Mouse (Mus musculus) heart, embryonic 14.5 days (tissue): ENCODE data around the gene Mlkl. TPM values are rescaled to one million over a fixed set of nuclear protein-coding genes. Genes with fewer than 3 reads are reported as not detected.

ENCODE experiments used
- ATAC-seq: fragments of 200-750 bp; cut with Nextera tagmentation; 2 replicates; pipeline ENCODE4 v1.8.0; 2017; ENCODE audit warnings: low read depth, moderate TSS enrichment; ENCODE audit not compliant: insufficient number of reproducible peaks, insufficient read depth, low FRiP score
- H3K27ac ChIP-seq, 2 experiments: fragments of 200-500 bp in 1 of 2; fragments of 300-500 bp in 1 of 2; sonication (generic) in 1 of 2; replicated peaks in 1 of 2; 2 replicates each; pipeline ENCODE4 v1.5.1; 2012 to 2014; ENCODE audit warnings: low read depth in 2 of 2, low read length in 2 of 2, control low read depth in 1 of 2, mild to moderate bottlenecking in 1 of 2, mixed read lengths in 1 of 2; ENCODE audit not compliant: control insufficient read depth in 1 of 2, insufficient read depth in 1 of 2
- H3K27me3 ChIP-seq: fragments of 300-500 bp; sonication (generic); 2 replicates; pipeline ENCODE4 v1.6.1; 2014; ENCODE audit warnings: mild to moderate bottlenecking, low read length, control low read depth; ENCODE audit not compliant: control insufficient read depth, insufficient read depth
- H3K36me3 ChIP-seq: fragments of 300-500 bp; sonication (generic); 2 replicates; pipeline ENCODE4 v1.6.1; 2014; ENCODE audit warnings: mild to moderate bottlenecking, control low read depth, low read length, mixed read lengths; ENCODE audit not compliant: control insufficient read depth, insufficient read depth
- H3K4me1 ChIP-seq, 2 experiments: fragments of 200-500 bp in 1 of 2; fragments of 300-500 bp in 1 of 2; sonication (generic) in 1 of 2; 2 replicates each; pipeline ENCODE4 v1.6.1; 2012 to 2014; ENCODE audit warnings: low read length in 2 of 2, control low read depth in 1 of 2, mixed read lengths in 1 of 2; ENCODE audit not compliant: control insufficient read depth in 2 of 2, insufficient read depth in 2 of 2
- H3K4me2 ChIP-seq: fragments of 300-500 bp; sonication (generic); 2 replicates; pipeline ENCODE4 v1.6.1; 2014; ENCODE audit warnings: mild to moderate bottlenecking, low read length
- H3K4me3 ChIP-seq, 2 experiments: fragments of 200-500 bp in 1 of 2; fragments of 300-500 bp in 1 of 2; sonication (generic) in 1 of 2; 2 replicates each; pipeline ENCODE4 v1.5.1; 2012 to 2014; ENCODE audit warnings: low read length in 2 of 2, mild to moderate bottlenecking in 2 of 2, control low read depth in 1 of 2, low read depth in 1 of 2, moderate library complexity in 1 of 2; ENCODE audit not compliant: control insufficient read depth in 1 of 2, insufficient read depth in 1 of 2
- H3K9ac ChIP-seq: fragments of 300-500 bp; sonication (generic); 2 replicates; pipeline ENCODE4 v1.6.1; 2014; ENCODE audit warnings: mild to moderate bottlenecking, low read length
- H3K9me3 ChIP-seq: fragments of 300-500 bp; sonication (generic); 2 replicates; pipeline ENCODE4 v1.6.1; 2016; ENCODE audit warnings: low read length, control low read depth; ENCODE audit not compliant: control insufficient read depth
- WGBS: fragments of 180-500 bp; shearing (Covaris S2); extraction: QIAGEN DNeasy Blood & Tissue Kit; methylation state at CpG from one replicate; pipeline ENCODE4 v1.1.7; 2014; 5-methylcytosine and 5-hydroxymethylcytosine counted together
- polyA plus RNA-seq: library from polyadenylated mRNA; unstranded; fragments of >200 nt; fragmentation: Nextera tagmentation; extraction: Ambion mirVana; gene quantifications from 2 replicates; pipeline ENCODE4 v1.2.1, GENCODE M21; 2014

Gene Mlkl
- polyA plus RNA-seq = 2.5 and 2.9 TPM in 2 replicates

DNA sequence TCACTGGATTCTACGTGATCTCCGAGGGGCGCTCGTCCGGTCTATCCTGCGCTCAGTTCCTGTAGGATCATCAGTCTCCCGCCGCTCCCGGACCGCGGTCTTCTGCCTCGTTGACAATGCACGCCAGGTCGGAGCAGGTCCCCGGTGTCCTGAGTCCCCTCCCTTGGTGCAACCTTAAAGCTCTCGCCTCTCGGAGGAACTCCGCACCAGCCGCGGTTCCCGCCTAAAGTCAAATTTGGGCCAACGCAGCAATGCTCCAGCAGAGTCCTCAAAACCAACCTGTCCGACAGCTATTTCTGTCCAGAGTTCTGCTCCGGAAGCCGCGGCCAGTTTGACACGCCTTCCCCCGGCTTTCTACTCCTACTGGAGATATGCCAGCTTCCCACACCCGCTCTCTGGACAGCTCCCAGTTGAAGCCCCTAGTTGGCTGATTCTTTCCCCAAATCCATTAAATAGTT lies at the start of gene Mlkl:
Gene Mlkl, minus strand, starts transcription at position 288 of the 458 bp plus-strand sequence.
- Histone ChIP-seq H3K4me1 (peaks cover 5 to 6% of the 10 kb centered on the region in 2 experiments; a peak in 2 of 4 replicates), H3K9ac (peak within 1 kb of the TSS; percentile 67), H3K4me2 (peak within 1 kb of the TSS; percentile 95), H3K27me3 (peaks cover 4% of the 10 kb centered on the region; the same call in 1 of the 2 replicates), H3K36me3 (no peaks in the 10 kb centered on the region), H3K9me3 (no peaks in the 10 kb centered on the region), H3K4me3 (peak within 1 kb of the TSS; percentile 55 to 68), H3K27ac (peak within 1 kb of the TSS; percentile 18 to 42; a peak in 2 of 4 replicates)
- under 1% methylated on average over 29 of the region's 29 CpGs for WGBS
- peak; percentile 31; the same call in 1 of the 2 replicates for ATAC-seq

DNA sequence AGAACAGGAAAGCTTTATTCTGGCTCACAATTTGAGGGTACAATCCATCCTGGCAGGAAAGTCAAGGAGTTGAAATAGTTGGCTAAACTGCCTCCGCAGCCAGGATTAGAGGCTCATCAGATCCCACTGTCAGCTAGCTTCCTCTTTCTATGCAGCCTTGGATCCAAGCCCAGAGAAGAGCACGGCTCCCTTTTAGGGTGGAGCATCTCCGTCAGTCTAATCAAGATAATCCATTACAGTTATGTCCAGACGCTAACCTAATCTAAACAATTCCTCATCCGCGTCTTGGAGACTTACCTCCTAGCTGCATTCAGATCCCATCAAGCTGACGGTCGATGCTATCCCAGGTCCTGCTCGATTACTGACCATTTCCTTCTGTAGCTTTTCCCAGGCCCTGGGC lies 47.9 kb upstream of the Mlkl start:
- Histone ChIP-seq H3K9me3 (no peaks in the 10 kb centered on the region), H3K36me3 (no peaks in the 10 kb centered on the region), H3K27ac (no peak overlapping the region), H3K9ac (no peak overlapping the region), H3K4me2 (no peak overlapping the region), H3K4me3 (no peak overlapping the region), H3K27me3 (peaks cover 16% of the 10 kb centered on the region), H3K4me1 (no peaks in the 10 kb centered on the region)
- 46% methylated on average over 9 of the region's 9 CpGs for WGBS
- ATAC-seq = no peak

DNA sequence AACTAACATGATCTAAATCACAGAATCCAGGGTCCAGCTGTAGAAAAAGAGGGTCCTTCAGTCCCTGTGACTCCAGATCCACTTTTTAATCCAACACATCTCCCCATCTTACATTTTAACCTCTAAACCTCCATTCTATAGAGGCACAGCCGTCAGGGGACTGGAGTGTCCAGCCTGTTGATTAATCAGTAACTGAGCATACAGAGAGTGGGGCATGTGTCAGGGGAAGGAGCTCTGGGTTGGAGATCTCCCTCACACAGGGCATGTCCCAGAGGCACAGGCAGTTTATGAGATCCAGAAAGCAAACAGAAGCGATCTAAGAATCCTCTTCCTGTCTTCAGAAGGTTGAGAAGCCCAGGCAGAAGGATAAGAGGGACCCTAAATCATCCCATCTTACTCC lies 46.7 kb upstream of the Mlkl start:
- no peaks in the 10 kb centered on the region for H3K9me3 ChIP-seq

DNA sequence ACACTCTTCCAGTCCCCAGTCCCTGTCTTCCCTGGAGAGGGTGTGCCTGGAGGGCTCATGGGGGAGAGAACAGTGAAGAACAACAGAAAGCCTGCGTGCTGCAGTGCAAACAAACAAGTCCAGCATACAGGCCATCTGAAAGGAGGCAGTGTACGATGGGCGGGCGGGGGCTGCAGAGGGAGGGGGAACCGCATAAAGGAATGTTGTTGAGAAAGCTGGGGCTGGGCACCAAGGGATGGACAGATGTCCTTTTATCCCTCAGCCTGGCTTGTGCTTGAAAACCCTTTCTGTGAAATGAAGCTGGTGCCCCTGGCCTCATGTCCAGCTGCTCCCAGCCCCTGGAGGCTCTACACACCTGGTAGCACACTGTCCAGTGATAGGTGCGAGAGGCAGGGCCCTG lies 37.2 kb upstream of the Mlkl start:
- WGBS = 65% methylated on average over 6 of the region's 6 CpGs
- no peaks in the 10 kb centered on the region for H3K36me3 ChIP-seq
- H3K27ac ChIP-seq = no peak overlapping the region
- no peaks in the 10 kb centered on the region for H3K9me3 ChIP-seq
- no peak overlapping the region for H3K4me3 ChIP-seq
- no peak overlapping the region for H3K4me2 ChIP-seq
- H3K9ac ChIP-seq = no peak overlapping the region
- H3K4me1 ChIP-seq = no peaks in the 10 kb centered on the region
- H3K27me3 ChIP-seq = no peaks in the 10 kb centered on the region
- no peak for ATAC-seq

More for the DNA sequence above, 46.7 kb upstream of the Mlkl start:
- ATAC-seq = no peak
- Histone ChIP-seq H3K27ac (no peak overlapping the region), H3K36me3 (no peaks in the 10 kb centered on the region), H3K4me3 (no peak overlapping the region), H3K4me2 (no peak overlapping the region), H3K9ac (no peak overlapping the region), H3K27me3 (peaks cover 5% of the 10 kb centered on the region; the same call in 1 of the 2 replicates), H3K4me1 (no peaks in the 10 kb centered on the region)
- WGBS = 49% methylated on average over 2 of the region's 2 CpGs

DNA sequence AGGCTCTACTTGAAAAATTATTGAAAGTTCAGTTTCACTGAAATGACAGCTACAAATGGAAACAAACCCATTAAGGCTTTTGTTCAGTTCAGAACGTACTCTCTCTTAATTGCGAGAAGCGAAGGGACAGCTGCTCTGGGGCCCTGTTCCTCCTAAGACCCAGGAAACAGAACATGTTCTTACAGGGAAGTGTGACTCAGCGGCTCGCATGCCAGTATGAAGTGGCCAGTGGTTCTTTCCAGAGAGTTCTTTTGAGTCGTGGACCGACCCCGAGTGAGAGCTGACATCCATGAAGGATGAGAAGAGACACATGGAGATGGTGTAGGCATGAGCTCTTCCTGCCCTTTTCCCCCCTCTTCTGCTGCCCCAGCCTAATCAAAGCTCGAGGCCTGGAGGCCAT lies 31.7 kb upstream of the Mlkl start:
- peaks cover 0 to 3% of the 10 kb centered on the region in 2 experiments; a peak in 1 of 4 replicates for H3K4me1 ChIP-seq
- no peak for ATAC-seq

DNA sequence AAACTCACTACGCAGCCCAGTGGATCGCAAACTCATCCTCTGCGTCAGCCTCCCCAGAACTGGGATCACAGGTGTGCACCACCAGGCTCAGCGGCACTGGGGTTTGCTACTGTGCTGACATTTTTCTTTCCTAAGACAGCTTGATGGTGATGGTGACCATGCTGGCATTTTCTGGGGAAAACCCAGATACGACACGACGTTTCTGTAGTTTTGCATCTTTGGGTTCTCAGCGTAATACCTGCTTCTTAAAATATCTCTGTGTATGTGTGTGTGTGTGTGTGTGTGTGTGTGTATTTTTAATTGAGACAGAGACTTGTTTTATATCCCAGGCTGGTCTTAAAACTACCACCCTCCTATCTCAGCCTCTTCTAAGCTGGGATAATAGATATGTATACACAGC lies 29.4 kb upstream of the Mlkl start:
- 81% methylated on average over 8 of the region's 8 CpGs for WGBS
- Histone ChIP-seq H3K27me3 (peaks cover 4% of the 10 kb centered on the region; the same call in 1 of the 2 replicates), H3K4me2 (peak overlapping the region; percentile 57), H3K9me3 (no peaks in the 10 kb centered on the region), H3K9ac (peak overlapping the region; percentile 51), H3K36me3 (no peaks in the 10 kb centered on the region), H3K4me1 (peaks cover 0 to 3% of the 10 kb centered on the region in 2 experiments; a peak in 1 of 4 replicates), H3K27ac (no peak overlapping the region), H3K4me3 (peak overlapping the region in 1 of 2 experiments; percentile 14; a peak in 1 of 4 replicates)
- ATAC-seq = no peak

More for the DNA sequence above, 31.7 kb upstream of the Mlkl start:
- Histone ChIP-seq H3K9ac (no peak overlapping the region), H3K4me3 (no peak overlapping the region), H3K27me3 (peaks cover 4% of the 10 kb centered on the region; the same call in 1 of the 2 replicates), H3K27ac (no peak overlapping the region), H3K9me3 (no peaks in the 10 kb centered on the region), H3K36me3 (no peaks in the 10 kb centered on the region), H3K4me2 (no peak overlapping the region)
- 65% methylated on average over 9 of the region's 9 CpGs for WGBS

DNA sequence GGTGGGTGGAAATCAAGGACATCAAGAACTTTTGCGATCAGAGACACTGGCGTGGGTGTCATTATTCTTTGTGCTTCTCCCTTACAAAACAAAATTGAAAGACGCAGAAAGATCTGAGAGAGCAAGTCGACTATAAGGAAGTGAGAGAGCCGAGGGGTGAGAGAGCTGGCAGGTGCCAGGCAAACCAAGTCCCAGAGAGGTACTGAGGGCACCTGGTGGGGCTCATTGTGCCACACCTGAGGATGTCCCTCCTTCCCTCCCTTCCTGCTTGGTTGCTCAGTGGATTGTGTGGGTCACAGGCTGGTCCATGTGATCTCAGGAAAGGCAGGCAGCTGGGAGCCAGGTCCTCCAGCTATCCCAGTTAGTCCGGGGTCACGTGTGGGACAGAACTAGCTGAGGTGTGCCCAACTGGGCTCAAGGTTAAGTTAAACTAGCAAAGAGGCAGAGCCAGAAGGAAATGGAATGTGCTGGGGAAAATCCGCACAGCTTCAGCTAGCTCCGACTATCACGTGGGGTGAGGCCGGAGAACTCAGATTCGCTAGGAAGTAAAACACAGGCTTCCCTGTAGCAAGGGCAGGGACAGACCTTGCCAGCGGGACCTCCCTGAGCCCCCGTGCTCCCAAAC lies 28.7 kb upstream of the Mlkl start:
- Histone ChIP-seq H3K27me3 (peaks cover 4% of the 10 kb centered on the region; the same call in 1 of the 2 replicates), H3K4me2 (peak overlapping the region; percentile 57), H3K4me1 (peaks cover 0 to 3% of the 10 kb centered on the region in 2 experiments; a peak in 1 of 4 replicates), H3K9me3 (no peaks in the 10 kb centered on the region), H3K36me3 (no peaks in the 10 kb centered on the region), H3K9ac (peak overlapping the region; percentile 51), H3K4me3 (peak overlapping the region in 1 of 2 experiments; percentile 14; a peak in 1 of 4 replicates), H3K27ac (no peak overlapping the region)
- WGBS = 31% methylated on average over 14 of the region's 14 CpGs
- no peak for ATAC-seq
